Comparison of ENCODE assay signal across 9 mouse cellular contexts in genomic region chr9:45589867-45590266, GRCm38 (mm10).
DNase-seq lines count a peak whose midpoint lies in the region; ATAC-seq and TF ChIP-seq lines count a peak whose summit lies in the region.
"Had no signal": no experiment of that assay in that cellular context is flagged by ENCODE, and none has a peak within 500 bp of the region (broad histone marks: within the 10 kb centered on the region; RNA-seq: fewer than 3 reads in every experiment).

No protein-coding gene starts in this region.

- H3K4me1 ChIP-seq in heart, embryonic 11.5 days (ENCODE audit: control insufficient read depth, insufficient read depth, low read length) = no peaks in the 10 kb centered on the region
- H3K4me1 ChIP-seq in lung, embryonic 14.5 days (ENCODE audit: insufficient read depth) = no peaks in the 10 kb centered on the region
- H3K4me1 ChIP-seq: embryonic facial prominence, embryonic 13.5 days had no signal

- WGBS in heart, embryonic 11.5 days (ENCODE audit: insufficient replicate concordance) = 79% methylated on average over 3 of the region's 3 CpGs
- 71% methylated on average over 3 of the region's 3 CpGs for WGBS in lung, embryonic 14.5 days

- H3K9ac ChIP-seq in heart, embryonic 11.5 days (ENCODE audit: low read depth, low read length) = no peak overlapping the region
- H3K9ac ChIP-seq in lung, embryonic 14.5 days = no peak overlapping the region
- H3K9ac ChIP-seq: embryonic facial prominence, embryonic 13.5 days had no signal

- DNase-seq in heart, postnatal 10 days = peak; percentile 50 to 77
- DNase-seq in urinary bladder, postnatal 14 days (ENCODE audit: low spot score) = peak; percentile 44
- no peak for DNase-seq in urinary bladder, adult 2 months (ENCODE audit: low spot score)
- peak; percentile 40 for DNase-seq in c-Kit-positive CD71-positive TER-119-positive erythroid progenitor cells, embryonic 14.5 days (ENCODE audit: low spot score)
- peak; percentile 37 for DNase-seq in gastrocnemius, postnatal 14 days
- DNase-seq in lung, embryonic 14.5 days = peak; percentile 81
- DNase-seq in thymus, postnatal 14 days = peak; percentile 36

- no peaks in the 10 kb centered on the region for H3K9me3 ChIP-seq in heart, embryonic 11.5 days (replicated peaks; ENCODE audit: control insufficient read depth, low read length)
- no peaks in the 10 kb centered on the region for H3K9me3 ChIP-seq in lung, embryonic 14.5 days (ENCODE audit: low read depth, low read length)
- H3K9me3 ChIP-seq: embryonic facial prominence, embryonic 13.5 days had no signal

- TF ChIP-seq CTCF in lung, embryonic 14.5 days (IDR thresholded peaks at IDR 0.05; ENCODE audit: low read depth) = peak; percentile 82

- intact Hi-C loops in heart, postnatal 10 days (cut with DNase I) = loop anchor here (10.0 kb wide), 2 partner anchors 165 to 285 kb away; no protein-coding TSS in a partner anchor
- intact Hi-C loops in gastrocnemius, postnatal 14 days (cut with DNase I; ENCODE audit: low total_unique reads) = loop anchor here (5.0 kb wide), 1 partner anchor 162 kb away; no protein-coding TSS in a partner anchor

- H3K4me3 ChIP-seq in heart, embryonic 11.5 days (ENCODE audit: low read depth, low read length) = no peak overlapping the region
- H3K4me3 ChIP-seq in lung, embryonic 14.5 days (ENCODE audit: low read depth, low read length) = no peak overlapping the region
- H3K4me3 ChIP-seq: embryonic facial prominence, embryonic 13.5 days had no signal

- H3K27ac ChIP-seq in heart, embryonic 11.5 days (ENCODE audit: low read depth, low read length) = no peak overlapping the region
- H3K27ac ChIP-seq in lung, embryonic 14.5 days (ENCODE audit: low read depth) = no peak overlapping the region
- H3K27ac ChIP-seq: embryonic facial prominence, embryonic 13.5 days had no signal

- ATAC-seq in heart, embryonic 11.5 days (replicated peaks; ENCODE audit: insufficient number of reproducible peaks, low FRiP score, low TSS enrichment) = no peak
- ATAC-seq in lung, embryonic 14.5 days (ENCODE audit: insufficient read depth) = no peak

- H3K27me3 ChIP-seq in heart, embryonic 11.5 days (ENCODE audit: control insufficient read depth, insufficient read depth, low read length) = no peaks in the 10 kb centered on the region
- no peaks in the 10 kb centered on the region for H3K27me3 ChIP-seq in lung, embryonic 14.5 days (ENCODE audit: insufficient read depth, low read length)
- H3K27me3 ChIP-seq: embryonic facial prominence, embryonic 13.5 days had no signal

- no peaks in the 10 kb centered on the region for H3K36me3 ChIP-seq in heart, embryonic 11.5 days (ENCODE audit: control insufficient read depth, insufficient read depth, low read length)
- H3K36me3 ChIP-seq in lung, embryonic 14.5 days (ENCODE audit: insufficient read depth) = no peaks in the 10 kb centered on the region
- H3K36me3 ChIP-seq: embryonic facial prominence, embryonic 13.5 days had no signal

- no peak overlapping the region for H3K4me2 ChIP-seq in heart, embryonic 11.5 days
- H3K4me2 ChIP-seq in lung, embryonic 14.5 days = no peak overlapping the region
- H3K4me2 ChIP-seq: embryonic facial prominence, embryonic 13.5 days had no signal
